Mouse (Mus musculus) ES-Bruce4 (cell line): ENCODE data around the gene Arfrp1.

ENCODE experiments used
- CTCF ChIP-seq: IDR thresholded peaks from one replicate; pipeline ENCODE4 v1.8.1; 2011; ENCODE audit warnings: low read depth, low read length
- EP300 ChIP-seq: IDR thresholded peaks from 2 replicates; pipeline ENCODE4 v1.6.1; 2011; ENCODE audit warnings: low read depth, low read length; ENCODE audit not compliant: insufficient read depth
- POLR2A ChIP-seq: IDR thresholded peaks from one replicate; pipeline ENCODE4 v1.8.1; 2011; ENCODE audit warnings: low read length; ENCODE audit not compliant: insufficient read depth

DNA sequence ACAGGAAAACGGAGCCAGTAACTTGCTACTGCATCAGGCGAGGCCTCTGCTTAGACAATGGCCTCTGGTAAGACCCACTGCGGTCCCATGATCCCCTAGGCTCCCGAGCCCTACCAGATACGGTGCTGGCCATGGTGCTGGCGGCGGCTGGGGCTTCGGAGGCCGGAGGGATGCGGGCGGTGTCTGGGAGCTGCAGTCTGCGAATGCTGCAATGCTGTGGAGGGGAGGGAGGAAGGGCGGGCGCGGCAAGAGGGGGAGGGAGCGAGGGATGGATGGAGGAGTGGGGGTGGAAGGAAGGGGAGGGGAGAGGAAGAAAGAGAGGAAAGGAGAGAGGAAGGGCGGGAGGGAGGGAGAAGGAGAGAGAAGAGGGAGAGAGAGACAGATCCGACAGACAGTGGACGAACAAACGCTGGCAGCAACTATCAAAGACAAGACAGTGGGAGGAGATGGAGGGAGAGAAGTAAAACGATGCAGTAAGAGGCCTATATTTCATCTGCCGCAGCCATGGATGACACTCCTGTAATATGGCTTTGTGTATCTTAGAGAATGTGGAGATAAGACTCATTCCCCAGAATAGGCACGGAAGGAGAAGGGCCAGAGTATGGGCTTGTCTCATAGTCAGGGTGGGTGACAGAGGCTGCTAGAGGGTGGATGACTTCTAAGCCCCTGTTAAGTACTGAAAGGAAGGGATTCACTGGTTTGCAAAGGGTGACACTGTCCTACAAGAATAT, 51.0 kb downstream of the Arfrp1 start, which contains the start of gene Stmn3:
- TF ChIP-seq EP300 (peak; percentile 17; the same call in 1 of the 2 replicates), CTCF (no peak), POLR2A (no peak)
